Mouse (Mus musculus) urinary bladder, postnatal 4 days (tissue): ENCODE results near the gene Ctnnb1.
"Not testable (repeated sequence)": the region's sequence is repeated elsewhere in the genome, so short reads cannot be mapped to it uniquely, and the experiment has no call there.

Experiments used
- DNase-seq, 2 experiments: peaks; one replicate each; pipeline ENCODE4 v3.0.0; 2021 to 2022; ENCODE audit warnings: low spot score in 2 of 2

Ctnnb1 gene

DNA sequence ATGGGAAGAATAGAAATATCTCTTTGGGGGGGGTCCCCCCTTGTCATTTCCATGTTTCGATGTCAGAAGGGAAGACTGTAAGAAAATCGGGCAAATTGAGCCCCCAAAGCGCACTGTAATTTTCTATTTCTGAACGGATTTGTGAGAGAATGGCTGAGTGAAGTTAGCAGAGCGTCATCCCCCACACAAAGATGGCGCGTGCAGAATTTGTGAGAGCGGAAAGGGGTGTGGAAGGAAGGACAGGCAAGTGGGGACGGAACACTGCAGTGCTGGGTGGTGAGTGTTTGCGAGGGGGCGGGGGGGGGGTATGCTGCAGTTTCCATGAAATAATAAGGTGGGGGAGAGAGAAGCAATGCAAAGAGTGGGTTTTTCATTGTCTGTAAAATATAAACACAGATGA is at the start of gene Ctnnb1:
TSS of gene Ctnnb1 (plus strand) at position 136 of the 400 bp plus-strand sequence.
- no peak for DNase-seq

DNA sequence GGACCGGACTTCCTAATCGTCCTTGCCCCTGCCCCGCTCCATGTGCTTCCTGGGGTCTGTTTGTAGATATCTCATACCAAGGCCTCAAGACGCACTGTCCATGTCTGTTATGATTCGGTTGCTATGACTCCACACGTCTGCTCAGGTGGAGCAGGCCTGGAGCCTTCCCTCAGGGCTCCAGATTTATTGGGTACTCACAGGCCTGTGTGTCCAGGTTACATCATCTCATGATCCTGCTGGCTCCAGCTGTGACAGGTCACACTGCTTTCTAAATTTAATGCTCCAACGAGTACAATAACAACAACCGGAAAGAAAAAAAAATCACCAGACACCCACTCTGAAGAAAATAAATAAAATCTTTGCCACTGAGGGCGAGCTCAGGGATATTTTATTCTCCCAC is 48.7 kb upstream of the Ctnnb1 start:
- no peak for DNase-seq

DNA sequence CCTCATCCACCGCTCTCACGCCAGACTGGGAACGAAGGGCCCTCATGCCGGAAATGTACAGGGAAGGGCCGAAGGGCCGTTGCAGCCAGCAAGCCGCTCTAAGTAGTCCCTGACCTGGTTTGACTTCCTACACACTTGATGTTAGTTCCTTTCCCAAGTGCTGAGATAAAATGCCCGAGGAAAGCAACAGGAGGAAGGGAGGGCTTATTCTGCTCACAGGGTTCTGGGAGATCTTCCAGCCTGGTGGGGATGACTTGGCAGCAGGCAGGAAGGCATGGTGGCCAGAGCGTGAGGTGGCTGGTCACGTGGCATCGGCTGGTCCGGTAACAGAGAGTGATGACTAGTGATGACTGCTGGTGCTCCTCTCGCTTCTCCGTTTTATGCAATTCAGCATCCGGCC is 47.9 kb upstream of the Ctnnb1 start:
- DNase-seq = no peak

DNA sequence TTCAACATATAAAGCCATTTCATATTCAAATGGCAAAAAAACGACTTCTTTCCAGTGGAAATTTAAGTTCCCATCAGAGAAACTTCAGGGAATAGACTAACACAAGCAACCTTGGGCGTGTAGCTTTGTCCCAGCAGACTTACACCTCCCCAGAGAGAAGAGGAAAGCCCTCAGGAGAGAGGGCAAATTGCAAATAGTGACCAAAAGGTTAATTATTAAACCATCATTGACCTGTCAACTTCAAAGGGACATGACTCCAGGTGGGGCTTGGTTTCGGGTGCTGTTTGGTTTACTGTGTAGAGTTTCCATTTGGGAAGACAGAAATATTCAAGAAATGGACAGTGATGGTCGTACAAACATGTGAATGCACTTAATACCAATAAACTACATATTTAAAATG is 47.2 kb upstream of the Ctnnb1 start:
- DNase-seq = no peak

DNA sequence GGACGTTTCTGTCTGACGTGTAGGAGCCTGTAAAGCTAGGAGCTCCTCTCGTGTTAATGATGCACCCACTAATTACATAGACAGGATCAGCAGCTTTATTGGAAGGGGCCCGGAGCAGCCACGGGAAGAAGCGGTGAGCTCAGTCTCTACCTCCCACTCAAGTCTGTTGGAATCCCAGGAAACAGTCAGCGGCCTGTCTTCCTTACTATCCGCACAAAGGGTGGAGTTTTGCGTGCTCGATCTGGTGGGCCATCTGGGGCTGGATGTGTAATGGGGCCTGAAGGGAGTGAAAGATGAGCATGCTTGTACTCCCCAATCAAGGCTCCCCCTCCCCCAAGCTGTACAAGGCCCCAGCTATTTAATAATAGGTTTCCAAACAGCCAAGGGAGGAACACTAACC is 44.3 kb upstream of the Ctnnb1 start:
- DNase-seq = no peak

DNA sequence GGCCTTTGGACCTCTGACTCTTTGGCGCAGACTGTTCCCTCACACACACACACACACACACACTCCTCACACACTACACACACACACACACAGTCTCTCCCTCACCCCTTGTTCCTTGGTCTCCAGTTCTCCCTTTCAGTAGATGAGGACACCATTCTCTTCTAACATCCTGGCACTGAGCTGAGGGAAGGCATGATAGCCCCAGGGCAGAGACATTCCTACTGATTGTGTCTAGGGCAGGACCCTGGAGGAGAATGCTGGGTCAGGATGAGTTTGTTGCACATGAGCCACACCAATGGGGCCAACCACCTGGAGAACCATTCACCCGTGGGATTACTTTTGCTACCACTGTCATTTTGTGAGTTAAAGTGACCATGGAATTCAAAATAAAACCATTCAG is 41.4 kb upstream of the Ctnnb1 start:
- DNase-seq = no peak

DNA sequence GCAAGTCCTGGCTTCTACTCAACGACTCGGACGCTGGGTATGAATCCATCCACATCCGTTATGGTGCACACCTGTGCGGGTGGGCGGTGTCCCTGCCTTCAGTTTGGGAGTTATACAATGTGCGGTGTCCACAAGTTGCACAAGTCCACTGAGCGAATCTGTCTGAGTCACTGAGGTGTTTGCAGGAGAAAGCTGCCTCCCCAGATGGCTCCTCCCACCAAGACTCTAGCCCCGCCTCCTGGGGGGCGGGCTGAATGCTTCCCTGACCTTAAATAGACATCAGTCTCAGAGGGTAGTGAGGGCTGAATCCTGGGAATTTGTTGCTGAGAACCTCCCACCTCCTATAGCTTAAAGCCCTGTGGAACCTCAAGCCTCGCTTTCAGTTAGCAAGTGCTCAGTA is 35.6 kb upstream of the Ctnnb1 start:
- DNase-seq = peak in 1 of 2 experiments; percentile 32

DNA sequence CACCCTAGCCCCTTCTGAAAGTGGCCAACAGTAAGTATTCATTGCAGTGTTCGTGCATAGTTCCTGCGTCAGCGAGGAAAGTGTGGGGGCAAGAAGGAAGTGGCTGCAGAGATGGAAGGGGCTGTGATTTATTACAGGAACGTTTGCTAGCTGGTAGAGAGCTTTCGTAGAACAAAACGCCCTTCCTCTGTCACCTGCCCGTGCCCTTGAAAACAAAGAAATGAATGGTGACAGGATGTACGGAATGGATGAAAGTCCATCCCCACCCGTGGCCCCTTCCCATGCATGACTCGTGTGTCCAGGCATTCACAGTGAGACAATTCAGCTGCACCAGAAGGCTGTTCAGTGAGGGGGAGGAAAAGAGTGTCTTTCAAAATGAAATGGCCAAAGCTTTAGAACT is 35.0 kb upstream of the Ctnnb1 start:
- no peak for DNase-seq

DNA sequence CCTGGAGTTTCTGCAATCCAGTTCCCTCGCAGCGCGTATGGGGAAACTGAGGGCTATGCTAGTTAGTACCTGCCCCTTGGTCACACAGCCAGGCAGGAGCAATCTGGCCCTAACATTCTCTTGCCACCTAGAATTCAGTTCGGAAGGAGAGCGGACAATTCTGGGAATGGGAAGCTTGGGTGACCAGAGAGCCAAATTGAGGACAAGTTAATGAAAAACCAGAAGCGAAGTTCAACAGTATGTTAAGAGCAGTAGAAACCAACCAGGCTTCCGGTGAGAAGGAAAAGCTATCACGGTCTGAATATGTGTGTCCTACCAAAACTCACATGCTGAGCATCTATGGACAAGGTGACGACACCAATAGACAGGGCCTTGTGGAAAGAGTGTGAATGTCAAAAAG is 34.6 kb upstream of the Ctnnb1 start:
- no peak for DNase-seq

DNA sequence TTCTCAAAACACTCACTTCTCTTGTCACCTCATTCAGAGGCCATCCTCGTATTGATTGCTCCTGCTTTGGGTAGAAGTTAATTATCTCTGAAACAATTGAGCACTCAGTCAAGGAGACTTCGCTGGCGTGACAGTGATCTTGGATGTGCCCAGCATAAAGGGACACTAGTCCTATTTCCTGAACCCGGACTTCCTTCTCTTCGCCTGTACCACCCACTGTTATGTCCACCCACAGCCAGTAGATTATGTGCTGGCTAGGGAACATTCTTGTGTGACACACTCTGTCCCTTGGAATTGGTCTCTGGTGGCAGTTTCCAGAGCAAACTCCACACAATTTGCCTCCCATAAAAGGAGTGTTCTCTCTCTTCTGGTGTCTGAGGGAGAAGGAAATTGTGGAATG is 32.5 kb upstream of the Ctnnb1 start:
- no peak for DNase-seq

DNA sequence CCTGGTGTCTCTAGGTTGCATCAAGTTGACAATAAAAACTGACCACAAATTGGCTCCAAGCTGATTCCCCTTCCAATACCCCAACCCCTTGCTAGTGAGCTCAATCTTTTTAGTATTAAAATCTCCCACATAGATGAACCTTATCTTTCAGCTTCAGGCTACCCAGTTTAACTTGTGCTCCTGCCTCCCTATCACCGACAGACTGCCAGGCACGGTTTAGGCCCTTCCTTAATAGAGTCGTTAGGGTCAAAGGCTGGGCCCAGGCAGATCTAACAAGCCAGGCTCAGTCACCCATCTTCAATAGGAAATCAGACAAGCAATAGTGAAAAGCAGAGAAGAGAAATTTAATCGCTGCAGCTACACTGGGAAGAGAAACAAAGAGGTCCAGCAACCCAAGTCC is 31.7 kb upstream of the Ctnnb1 start:
- no peak for DNase-seq

DNA sequence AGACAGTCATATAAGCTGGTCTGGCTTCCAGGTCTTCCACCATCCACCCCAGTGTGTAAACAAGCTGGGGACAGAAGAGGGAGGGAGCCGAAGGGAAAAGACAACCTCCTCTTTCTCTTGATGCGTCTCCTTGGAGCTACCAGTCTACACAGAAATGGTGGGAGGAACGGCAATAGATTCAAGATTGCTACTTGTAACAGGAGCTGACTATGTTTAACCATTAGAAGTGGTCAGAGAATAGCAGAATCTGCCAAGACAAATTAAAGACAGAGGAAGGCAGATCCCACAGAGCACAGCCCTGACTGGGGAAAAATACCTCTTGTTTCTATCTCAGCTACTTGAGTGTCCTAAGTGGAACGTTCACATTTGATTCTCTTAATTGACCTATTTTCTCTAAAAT is 29.2 kb upstream of the Ctnnb1 start:
- no peak for DNase-seq

DNA sequence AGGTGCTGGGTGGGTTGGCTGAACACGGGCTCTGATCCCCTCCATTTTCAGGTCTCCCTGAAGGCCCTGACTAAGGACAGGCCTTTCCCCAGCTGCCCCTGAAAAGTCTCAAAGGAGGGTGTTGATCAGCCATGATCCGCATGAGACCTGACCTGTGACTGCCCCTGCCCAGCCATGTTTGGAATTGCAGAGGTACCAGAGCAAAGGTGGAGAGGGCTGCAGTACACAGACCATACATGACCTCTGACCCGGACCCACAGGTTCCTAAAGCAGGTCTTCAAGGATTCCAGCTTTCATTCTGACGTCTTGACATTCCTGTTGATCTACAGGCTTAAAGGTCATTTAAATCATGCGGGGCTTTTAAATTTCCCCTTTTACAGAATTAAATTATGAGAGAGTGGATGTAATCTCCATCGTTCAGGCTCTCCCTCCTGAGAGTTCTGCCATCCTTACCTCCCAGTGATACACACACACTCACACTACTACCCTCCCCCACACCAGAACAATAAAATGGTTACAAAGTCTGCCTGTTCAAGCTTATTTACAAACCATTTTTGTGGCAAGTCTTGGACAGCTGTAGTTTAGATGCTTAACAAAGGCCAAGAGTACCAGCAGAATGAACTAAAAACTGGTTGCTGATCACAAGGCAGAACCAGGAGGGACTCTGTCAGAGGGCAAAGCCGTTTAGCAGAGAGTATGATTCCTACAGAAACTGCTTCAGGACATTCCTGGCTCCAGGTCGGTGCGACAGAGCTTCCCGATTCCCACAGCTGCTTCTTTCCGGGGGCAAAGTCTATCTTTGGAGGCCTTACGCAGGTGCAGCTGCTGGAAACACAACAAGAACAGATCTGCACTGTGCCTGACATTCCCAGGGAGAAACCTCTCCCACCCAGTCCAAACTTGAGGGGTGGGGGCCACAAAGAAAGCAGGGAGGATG is 28.4 kb upstream of the Ctnnb1 start:
- no peak for DNase-seq

DNA sequence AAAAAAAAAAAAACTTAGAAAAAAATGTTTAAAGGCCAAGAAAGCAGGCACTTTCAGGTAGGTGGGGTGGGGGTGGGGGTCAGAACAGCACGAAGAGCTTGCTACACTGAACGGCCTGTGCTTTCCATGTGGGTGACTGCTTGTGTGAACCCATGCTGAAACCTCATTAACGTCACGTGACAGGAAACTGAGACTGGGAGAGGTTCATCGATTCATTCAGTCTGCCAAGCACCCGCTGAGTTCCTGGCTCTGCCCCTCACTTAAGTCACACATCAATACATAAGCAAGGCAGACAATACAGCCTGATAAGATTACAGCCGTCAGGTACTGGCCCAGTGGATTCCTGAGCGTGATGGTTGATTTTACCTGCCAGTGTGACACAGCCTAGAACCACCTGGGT is 26.5 kb upstream of the Ctnnb1 start:
- DNase-seq = no peak

DNA sequence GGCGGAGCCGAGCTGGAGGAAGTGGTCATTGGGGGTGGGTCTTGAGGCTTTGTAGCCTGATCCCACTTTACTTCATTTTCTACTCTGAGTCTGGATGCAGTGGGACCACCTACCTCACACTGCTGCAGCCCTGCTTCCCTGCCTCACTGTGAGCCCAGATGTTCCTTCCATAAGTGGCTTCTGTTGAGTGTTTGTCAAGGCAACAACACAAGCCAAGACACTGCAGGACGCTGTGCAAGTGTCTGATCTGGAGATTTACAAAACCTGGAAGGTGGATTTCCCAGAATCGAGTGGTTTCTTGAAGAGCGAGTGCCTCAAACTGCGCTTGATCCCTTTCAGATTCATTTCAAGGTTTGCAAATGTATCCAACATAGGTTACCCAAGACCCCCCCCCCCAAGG is 20.6 kb upstream of the Ctnnb1 start:
- no peak for DNase-seq

DNA sequence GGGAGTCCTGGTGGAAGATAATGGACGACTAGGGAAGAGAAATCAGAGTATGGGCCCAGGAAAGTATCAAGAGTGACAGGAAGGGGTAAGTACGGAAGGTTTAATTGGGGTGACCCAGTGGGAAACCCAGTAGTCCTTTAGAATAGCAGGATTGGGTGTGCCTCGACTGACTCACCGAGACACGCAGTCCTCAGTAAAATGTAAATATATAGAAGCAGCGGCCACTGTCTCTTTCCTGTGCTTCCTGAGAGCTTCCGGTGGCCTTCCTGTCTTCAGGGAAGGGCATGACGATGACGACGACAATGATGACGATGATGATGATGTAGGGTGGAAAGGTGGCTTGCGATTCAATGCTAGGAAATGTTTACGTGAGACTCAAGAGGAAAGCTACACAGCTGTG is 15.9 kb upstream of the Ctnnb1 start:
- no peak for DNase-seq

DNA sequence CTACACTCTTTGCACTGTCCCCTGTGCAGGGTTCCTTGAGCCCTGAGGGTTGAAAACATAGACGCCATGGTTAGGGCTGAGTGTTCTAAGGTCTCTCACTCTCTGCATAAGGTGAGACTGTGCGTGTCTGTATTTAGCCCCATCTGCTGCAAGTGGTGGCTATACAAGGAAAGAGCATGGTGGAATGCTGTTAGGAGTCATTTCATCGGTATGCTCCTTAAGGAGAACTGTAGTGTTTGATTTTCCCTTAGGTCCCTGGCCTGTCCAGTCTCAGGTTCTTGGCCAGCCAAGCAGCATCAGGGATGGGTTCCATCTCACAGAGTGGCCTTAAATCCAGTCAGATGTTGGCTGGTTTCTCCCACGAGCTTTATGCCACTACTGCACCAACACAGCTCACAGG is 14.6 kb upstream of the Ctnnb1 start:
- DNase-seq = no peak

DNA sequence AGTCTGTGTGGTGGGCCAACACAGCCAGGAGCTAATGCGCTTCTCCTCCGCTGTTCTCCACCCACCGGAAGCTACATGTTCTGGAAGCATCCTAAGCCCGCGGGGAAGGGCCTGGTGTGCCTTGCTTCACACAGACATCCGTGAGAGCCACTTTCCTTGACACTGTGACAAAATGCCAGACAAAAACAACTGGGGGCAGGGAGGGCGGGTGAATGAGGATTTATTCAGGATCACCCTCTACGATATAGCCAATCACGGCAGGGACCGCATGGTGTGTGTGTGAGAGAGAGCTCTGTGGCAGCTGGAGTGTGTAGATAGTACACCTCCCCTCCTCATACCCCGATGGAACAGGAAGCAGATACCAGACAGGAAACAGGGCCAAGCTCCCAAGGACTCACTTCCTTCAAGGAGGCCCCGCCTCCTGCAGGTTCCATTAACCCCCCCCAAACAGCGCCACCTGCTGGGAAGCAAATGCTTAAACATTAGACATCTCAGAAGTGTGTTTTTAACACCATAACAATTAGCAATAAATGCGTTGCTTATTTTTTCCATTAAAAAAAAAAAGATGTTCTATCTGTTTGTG is 14.0 kb upstream of the Ctnnb1 start:
- no peak for DNase-seq

DNA sequence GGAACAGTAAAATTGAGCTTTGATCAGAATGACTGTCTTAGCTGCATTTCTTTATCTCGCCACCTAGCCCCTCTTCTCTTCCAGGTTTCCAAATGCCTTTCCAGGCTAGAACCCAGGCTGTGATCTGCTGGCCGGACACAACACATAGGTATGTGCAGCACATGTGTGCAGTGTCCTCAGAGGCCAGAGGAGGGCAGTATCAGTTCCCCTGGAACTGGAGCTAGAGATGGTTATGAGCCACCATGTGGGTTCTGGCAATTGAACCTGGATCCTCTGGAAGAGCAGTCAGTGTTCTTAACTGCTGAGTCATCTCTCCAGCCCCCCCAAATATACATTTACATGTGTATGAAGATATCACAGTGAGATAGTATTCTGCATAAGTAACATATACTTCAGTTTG is 11.4 kb upstream of the Ctnnb1 start:
- not testable (repeated sequence) for DNase-seq

DNA sequence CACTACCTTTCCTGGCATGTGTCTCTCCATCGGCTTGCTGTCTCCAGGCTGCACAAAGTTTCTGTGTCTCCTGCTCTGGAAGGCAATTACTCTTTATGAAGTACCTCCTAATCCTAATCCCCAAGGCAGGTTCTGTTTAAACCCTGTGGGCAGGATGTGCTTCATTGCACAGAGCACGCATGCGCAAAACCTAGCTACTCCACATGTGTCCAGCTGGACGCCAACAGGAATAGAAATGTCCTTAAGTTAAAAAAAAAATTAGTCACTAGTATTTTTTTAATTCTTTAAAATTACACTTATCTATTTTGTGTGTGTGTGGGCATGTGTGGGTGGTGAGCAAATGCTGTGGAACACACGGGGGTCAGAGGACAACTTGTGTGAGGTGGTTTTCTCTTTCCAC is 10.8 kb upstream of the Ctnnb1 start:
- DNase-seq = no peak

DNA sequence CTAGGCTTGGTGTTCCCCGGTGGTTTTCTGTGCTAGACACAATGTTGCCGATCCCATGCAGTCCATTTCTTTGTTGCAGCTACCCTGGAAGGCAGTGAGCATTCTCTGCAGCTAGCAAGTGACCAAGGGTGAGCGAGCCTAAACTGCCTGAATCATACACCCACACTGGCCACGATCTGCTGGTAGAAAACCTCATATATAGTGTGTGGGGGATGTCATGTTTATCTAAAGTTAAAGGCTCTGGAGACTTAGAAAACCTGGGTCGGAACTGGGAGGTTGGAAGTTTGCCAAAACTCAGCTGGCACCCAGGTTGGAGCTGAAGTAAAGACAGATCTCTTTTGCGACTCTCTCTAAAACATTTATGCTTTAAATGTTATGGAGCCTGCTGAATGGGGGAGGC is 10.4 kb upstream of the Ctnnb1 start:
- DNase-seq = peak in 1 of 2 experiments; percentile 29

DNA sequence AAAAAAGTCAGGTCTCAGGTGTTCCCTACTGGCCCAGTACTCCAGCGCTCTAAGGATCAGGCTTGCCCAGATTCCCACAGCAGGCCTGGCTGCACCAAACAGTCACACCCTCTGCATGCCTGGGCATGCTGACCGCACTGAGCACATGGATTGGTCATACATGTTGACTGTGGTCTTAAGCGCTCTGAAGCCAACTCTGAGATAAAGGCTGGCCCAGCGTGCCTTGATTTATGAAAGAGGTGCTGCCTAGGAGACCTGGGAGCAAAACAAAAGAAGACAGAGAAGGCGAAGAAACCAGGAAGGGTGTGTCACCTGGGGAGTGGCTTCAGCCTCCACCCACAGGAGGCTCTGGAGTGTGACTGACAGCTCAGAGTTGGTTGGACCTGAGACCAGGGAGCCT is 9.9 kb upstream of the Ctnnb1 start:
- peak in 1 of 2 experiments; percentile 60 for DNase-seq

DNA sequence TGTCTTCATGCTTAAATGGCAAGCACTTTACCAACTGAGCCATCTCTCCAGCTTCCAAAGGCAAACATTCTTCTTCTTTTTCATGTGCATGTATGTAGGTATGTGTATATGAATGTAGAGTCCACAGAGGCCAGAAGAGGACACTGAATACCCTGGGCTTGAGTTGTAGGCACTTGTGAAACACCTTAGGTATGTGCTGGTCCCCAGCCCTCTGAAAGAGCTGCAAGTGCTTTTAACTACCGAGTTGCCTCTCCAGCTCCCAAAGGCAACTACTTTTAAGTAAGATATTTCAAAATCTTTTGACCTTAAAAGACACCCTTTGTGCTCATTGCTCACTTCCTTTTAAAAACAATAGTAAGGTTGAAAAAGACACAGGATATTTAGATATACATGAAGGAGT is 2.9 kb upstream of the Ctnnb1 start:
- DNase-seq = no peak
